Mouse (Mus musculus) skeletal muscle tissue, adult 2 months (tissue): ENCODE measurements at regions not wholly inside any gene's neighbourhood (a gene's known extent, or its start where the extent isn't known, plus 50 kb on each side); places are given as distances from the start of the nearest gene placed in this dataset.

Source experiments
- DNase-seq: peaks from one replicate; pipeline ENCODE4 v3.0.0-alpha.2; 2012; ENCODE audit warnings: low read depth, low spot score

DNA sequence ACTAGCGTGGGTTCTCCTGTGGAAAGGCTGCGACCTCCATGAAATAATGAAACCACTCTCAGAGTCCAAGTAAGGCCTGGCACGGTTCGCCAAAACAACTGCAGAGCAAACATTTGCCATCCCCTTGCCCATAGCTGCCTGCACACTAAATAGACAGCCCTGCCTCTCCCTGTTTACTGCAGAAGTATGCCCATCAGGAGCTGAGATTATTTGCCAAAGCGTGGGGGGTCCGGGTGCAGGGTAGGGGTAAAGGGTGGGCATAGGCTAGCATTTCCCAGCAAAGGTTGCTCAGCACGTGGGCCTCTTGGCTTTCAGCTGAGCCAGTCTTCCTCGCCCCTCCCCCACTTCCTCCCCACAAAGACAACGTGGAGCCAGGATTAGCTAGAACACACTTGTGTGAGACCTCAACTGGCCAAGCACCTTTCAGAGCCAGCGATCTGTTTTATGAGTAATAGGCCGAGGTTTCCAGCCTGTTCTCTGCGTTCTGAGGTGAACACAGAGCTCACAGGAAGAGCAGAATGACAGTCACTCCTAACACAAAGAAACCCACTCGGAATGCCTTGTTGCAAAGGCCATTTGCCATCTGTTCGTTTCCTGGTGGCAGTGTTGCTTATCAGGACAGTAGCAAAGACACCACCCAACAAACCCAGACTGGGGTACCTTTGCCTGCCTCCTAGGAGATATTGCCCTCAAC, 55.6 kb upstream of the Cep85l start:
- peak; percentile 74 for DNase-seq

DNA sequence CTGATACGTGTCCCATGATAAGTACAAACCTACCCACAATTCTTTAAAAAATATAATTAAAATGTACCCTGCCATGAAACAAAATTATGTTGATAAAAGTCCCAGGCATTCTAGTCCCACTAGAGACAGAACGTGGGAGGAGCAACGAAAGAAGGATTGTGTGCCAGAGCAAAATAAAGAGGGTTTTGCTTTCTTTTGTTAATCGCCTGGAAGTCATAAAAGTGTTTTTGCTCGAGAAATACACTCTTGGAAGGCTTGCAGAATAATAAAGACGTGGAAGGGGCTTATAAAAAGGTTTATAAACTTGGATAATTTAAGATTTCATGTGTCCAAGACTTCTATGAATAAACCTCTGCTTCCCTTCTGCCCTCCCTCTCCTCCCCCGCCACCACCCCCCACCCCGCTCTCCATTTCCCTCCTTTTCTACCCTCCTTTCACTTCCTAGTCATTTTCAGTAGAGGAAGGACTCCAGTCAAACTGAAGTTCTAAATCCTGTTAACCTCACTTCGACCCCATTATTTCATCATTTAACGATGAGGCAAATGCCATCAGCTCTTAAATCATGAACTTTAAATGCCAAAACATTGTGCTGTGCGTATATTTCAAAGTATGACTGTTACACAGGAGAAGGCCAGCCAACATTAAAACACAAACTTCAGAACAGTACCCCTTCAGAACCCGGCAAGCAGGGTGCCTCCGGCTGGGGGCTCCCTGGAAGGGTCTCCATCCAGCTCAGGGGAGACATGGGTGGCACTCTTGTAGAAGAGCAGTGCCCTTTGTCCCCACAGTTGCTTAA, 54.8 kb upstream of the Cep85l start:
- DNase-seq = peak; percentile 72

DNA sequence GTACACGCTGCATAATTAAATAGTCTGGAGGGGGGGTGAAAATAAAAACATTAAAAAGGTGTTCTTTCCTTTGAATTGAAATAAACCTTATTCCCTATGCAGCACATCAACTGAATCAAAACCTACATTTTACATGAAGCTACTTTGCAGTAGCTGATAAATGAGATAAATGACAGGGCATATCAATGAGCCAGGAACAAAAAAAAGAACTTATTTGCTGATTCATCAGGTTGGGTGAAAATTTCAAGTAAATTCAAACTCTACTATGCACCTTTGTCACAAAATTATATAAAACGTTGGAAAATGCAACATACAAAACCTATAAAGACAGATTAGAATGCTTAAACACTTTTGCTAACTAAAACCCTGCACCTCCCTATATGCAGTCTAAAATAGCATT, 53.0 kb upstream of the Cep85l start:
- DNase-seq = no peak

DNA sequence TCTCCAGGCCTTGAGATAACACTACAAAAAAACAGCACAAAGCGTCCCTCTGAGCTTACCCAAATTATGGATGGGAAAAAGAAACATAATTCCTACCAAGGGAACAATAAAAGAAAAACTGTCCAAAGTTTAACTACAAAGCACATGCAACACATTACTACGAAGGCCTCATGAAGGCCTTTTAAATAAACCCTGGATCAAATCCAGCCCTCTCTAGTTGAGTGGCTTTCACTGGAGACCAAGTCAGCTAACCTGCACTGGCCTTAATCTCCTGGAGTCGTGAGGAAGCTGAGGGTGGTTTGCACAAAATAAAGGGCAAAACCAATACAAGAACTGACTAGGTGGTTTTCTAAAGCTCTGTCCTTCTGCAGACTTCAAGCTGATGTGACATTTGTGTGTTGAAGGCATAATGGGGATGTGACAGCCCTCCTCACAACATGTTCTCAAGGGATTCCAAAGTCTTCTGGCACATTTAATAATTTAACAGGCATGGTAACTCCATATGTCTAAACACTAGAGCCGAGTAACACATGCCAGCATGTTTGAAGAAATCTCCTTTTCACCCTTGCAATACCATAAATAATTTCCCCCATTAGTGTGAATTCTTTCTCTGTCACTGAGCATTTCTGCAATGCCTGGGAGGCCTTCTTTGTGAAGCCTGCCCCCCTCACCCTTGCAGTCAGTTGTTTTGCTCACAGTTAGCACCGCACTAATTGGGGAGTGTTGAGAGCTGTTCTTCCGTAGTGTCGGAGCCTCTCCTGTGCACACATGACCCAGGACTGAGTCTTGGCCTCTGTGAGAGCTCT, 50.0 kb upstream of the Cep85l start:
- no peak for DNase-seq
